Mouse (Mus musculus) brain, embryonic 14.5 days (tissue): Measurements from ENCODE around the gene Ripk3. TPM values are rescaled to one million over a fixed set of nuclear protein-coding genes. Genes with fewer than 3 reads are reported as not detected.

ENCODE experiments used
- DNase-seq: peaks from one replicate; pipeline ENCODE4 v3.0.0-alpha.2; 2011; ENCODE audit warnings: low read depth
- CTCF ChIP-seq: fragments of 200-500 bp; IDR thresholded peaks from 2 replicates; pipeline ENCODE4 v1.5.1; 2012; ENCODE audit warnings: inconsistent platforms, mild to moderate bottlenecking, moderate library complexity, borderline replicate concordance; ENCODE audit not compliant: insufficient read depth, insufficient read length; ENCODE audit errors: extremely low read depth
- POLR2A ChIP-seq: fragments of 200-500 bp; IDR thresholded peaks from 2 replicates; pipeline ENCODE4 v1.6.1; 2012; ENCODE audit warnings: mild to moderate bottlenecking, inconsistent platforms, borderline replicate concordance; ENCODE audit not compliant: poor library complexity, insufficient read depth, insufficient read length, severe bottlenecking; ENCODE audit errors: extremely low read depth
- polyA plus RNA-seq: library from polyadenylated mRNA; depleted of rRNA; stranded (reverse); fragments of >200 nt; gene quantifications from 2 replicates; pipeline ENCODE4 v1.2.3, GENCODE M21; 2012

Gene Ripk3
- polyA plus RNA-seq, 1 experiment, result 2.6 TPM

GRCm38 (mm10) chr14:55824481-55825215 is 36.0 kb upstream of the Ripk3 start:
- peak; percentile 76 for DNase-seq
- no peak for TF ChIP-seq POLR2A
- no peak for TF ChIP-seq CTCF

- TF ChIP-seq CTCF (no peak), POLR2A (no peak)
These were observed 35.4 kb upstream of the Ripk3 start for GRCm38 (mm10) chr14:55824001-55824480.

GRCm38 (mm10) chr14:55822991-55823762 is 34.5 kb upstream of the Ripk3 start, which contains the start of gene Nfatc4:
TSS of gene Nfatc4 (plus strand) at chr14:55823144.
- peak; percentile 95 for DNase-seq
- TF ChIP-seq POLR2A, result no peak
- no peak for TF ChIP-seq CTCF

More at GRCm38 (mm10) chr14:55824001-55824480, 35.4 kb upstream of the Ripk3 start:
- DNase-seq, result peak; percentile 73

GRCm38 (mm10) chr14:55822435-55822990 is 33.8 kb upstream of the Ripk3 start:
- TF ChIP-seq POLR2A, result no peak
- TF ChIP-seq CTCF, result peak; percentile 97
- DNase-seq, result peak; percentile 94

- DNase-seq, result no peak
- TF ChIP-seq POLR2A (no peak), CTCF (no peak)
These were observed 31.9 kb upstream of the Ripk3 start for GRCm38 (mm10) chr14:55820576-55820975.

- no peak for TF ChIP-seq POLR2A
- TF ChIP-seq CTCF, result no peak
- DNase-seq, result no peak
These were observed 31.3 kb upstream of the Ripk3 start for GRCm38 (mm10) chr14:55819845-55820405.

- TF ChIP-seq CTCF, result no peak
- no peak for TF ChIP-seq POLR2A
- DNase-seq, result peak; percentile 69
These were observed 26.7 kb upstream of the Ripk3 start for GRCm38 (mm10) chr14:55815310-55815751.

GRCm38 (mm10) chr14:55814885-55815284 is 26.2 kb upstream of the Ripk3 start:
- DNase-seq, result peak; percentile 94
- no peak for TF ChIP-seq POLR2A
- TF ChIP-seq CTCF, result no peak

- no peak for TF ChIP-seq POLR2A
- no peak for TF ChIP-seq CTCF
- no peak for DNase-seq
These were observed 6.9 kb upstream of the Ripk3 start for GRCm38 (mm10) chr14:55795380-55796163.

GRCm38 (mm10) chr14:55793946-55794345 is 5.3 kb upstream of the Ripk3 start:
- DNase-seq, result no peak
- TF ChIP-seq CTCF (no peak), POLR2A (no peak)
